Mouse (Mus musculus): ENCODE data around the gene Vwc2l. TPM values are rescaled to one million over a fixed set of nuclear protein-coding genes. Genes with fewer than 3 reads are reported as not detected.

Vwc2l gene
- polyA plus RNA-seq, 1 experiment from 2014 or later, result 0.13 TPM

DNA sequence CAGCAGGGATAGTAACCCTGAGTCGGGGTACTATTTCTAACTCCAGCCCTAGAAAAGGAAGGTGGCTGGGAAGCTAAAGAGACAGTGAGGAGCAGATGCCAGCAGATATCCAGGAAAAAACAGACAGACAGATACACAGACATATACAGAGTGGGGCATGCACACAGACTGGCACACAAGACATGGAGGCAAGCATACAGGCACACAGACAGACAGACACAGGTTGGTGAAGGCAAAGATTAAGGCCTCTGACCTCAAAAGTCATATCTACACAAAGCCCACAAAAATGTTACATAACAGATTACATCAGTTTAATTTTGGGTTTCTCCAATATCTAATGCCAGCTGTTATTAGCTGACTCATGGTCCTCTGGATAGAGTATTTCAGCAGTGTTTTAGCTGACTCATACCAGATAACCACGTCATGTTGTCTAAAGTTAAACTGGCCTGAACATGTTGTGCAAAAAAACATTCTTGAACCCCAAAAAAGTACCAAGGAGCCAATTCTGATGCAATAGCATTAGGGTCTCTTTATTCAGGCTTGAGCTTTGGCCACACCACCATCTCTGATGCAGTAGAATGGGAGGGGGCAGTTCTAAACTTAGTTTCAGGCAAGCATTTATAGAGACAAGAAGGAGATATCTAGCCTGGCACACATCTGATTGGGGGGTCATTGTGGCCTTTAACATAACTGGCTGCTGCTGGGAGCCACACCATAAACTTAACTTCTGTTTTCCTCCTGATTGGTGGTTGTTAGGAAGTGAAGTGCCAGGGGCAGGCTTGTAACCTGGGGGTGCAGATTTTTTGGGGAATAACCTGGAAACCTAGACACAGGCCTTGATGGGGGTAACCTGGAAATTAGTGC lies 192.9 kb downstream of the Vwc2l start:
- H3K27me3 ChIP-seq (replicated peaks), result no peaks in the 10 kb centered on the region
- 80% methylated on average over 2 of the region's 2 CpGs for WGBS
- ATAC-seq (ENCODE audit: insufficient read depth, low FRiP score, low read depth), result no peak; the same call in 1 of the 2 replicates

DNA sequence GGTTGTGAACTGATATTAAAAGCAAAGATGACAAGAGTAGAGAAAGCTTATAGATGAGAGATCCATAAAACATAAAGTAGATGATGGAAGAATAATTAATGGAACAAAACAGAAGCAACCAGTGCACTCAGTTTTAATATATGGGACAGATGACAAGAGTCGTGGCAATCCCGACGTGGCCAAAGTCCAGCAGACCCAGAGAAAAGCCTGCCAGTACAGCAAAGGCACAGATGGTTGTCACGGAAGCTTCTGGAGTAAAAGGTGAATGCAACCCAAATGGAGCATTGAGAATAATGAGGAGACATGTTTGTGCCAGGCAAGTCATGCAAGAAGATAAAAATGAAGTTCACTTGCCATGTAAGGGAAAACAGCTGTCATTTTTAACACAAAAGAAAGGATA lies 207.5 kb downstream of the Vwc2l start:
- H3K27ac ChIP-seq, result no peak overlapping the region
- no peaks in the 10 kb centered on the region for H3K9me3 ChIP-seq
- no peak overlapping the region for H3K4me3 ChIP-seq (replicated peaks)
- no peaks in the 10 kb centered on the region for H3K27me3 ChIP-seq (replicated peaks)
- no peaks in the 10 kb centered on the region for H3K4me1 ChIP-seq
- WGBS, result 81% methylated on average over 4 of the region's 4 CpGs
- no peak for ATAC-seq (ENCODE audit: insufficient read depth, low FRiP score, low read depth)
- H3K36me3 ChIP-seq, result no peaks in the 10 kb centered on the region
- no peak overlapping the region for H3K9ac ChIP-seq
- H3K4me2 ChIP-seq, result no peak overlapping the region

More for the DNA sequence above, 192.9 kb downstream of the Vwc2l start:
- Histone ChIP-seq H3K36me3 (no peaks in the 10 kb centered on the region), H3K9me3 (no peaks in the 10 kb centered on the region), H3K4me2 (no peak overlapping the region), H3K9ac (no peak overlapping the region), H3K27ac (no peak overlapping the region), H3K4me1 (no peaks in the 10 kb centered on the region), H3K4me3 (replicated peaks) (no peak overlapping the region)

All from stomach, embryonic 15.5 days (tissue).